Comparison of ENCODE assay signal across 7 mouse cellular contexts in genomic region chr3:158559131-158559658, GRCm38 (mm10). TPM values are rescaled to one million over a fixed set of nuclear protein-coding genes. Genes with fewer than 3 reads are reported as not detected.
A peak's percentile ranks its signal among the peaks of the same experiment; 100 is the strongest.
DNase-seq lines count a peak whose midpoint lies in the region; ATAC-seq and TF ChIP-seq lines count a peak whose summit lies in the region.

No protein-coding gene starts in this region.

- H3K4me3 ChIP-seq in lung, postnatal 0 days (ENCODE audit: low read depth, low read length), result no peak overlapping the region
- H3K4me3 ChIP-seq in forebrain, embryonic 10.5 days, result peak overlapping the region; percentile 74; the same call in 1 of the 2 replicates
- H3K4me3 ChIP-seq in limb, embryonic 11.5 days (ENCODE audit: low read depth, low read length), result no peak overlapping the region
- H3K4me3 ChIP-seq in stomach, embryonic 16.5 days (replicated peaks; ENCODE audit: low read length), result peak overlapping the region; percentile 66
- no peak overlapping the region for H3K4me3 ChIP-seq in thymus, adult 2 months (ENCODE audit: control insufficient read depth, insufficient read depth, low read length)

- no peak for TF ChIP-seq CTCF in lung, postnatal 0 days (IDR thresholded peaks at IDR 0.05)
- no peak for TF ChIP-seq CTCF in thymus, adult 2 months (IDR thresholded peaks at IDR 0.05; ENCODE audit: borderline replicate concordance, control insufficient read depth, extremely low read depth, insufficient read depth, low read length, poor library complexity)

- no peak for ATAC-seq in lung, postnatal 0 days
- ATAC-seq in limb, embryonic 11.5 days (ENCODE audit: insufficient number of reproducible peaks, low FRiP score, low TSS enrichment, low read depth), result no peak
- no peak for ATAC-seq in stomach, embryonic 16.5 days (ENCODE audit: insufficient read depth, low FRiP score)
- ATAC-seq in erythroblast, adult 5-6 weeks (replicated peaks; ENCODE audit: low FRiP score, poor library complexity, severe bottlenecking), result no peak

- DNase-seq in lung, postnatal 0 days (ENCODE audit: low spot score), result no peak
- no peak for DNase-seq in lung, adult 18-20 months
- DNase-seq in forebrain, embryonic 10.5 days (ENCODE audit: extremely low spot score, low spot score), result no peak
- DNase-seq in limb, embryonic 11.5 days (ENCODE audit: low spot score), result no peak
- DNase-seq in thymus, adult 2 months, result no peak

- no peaks in the 10 kb centered on the region for H3K9me3 ChIP-seq in lung, postnatal 0 days (ENCODE audit: low read length)
- no peaks in the 10 kb centered on the region for H3K9me3 ChIP-seq in forebrain, embryonic 10.5 days
- H3K9me3 ChIP-seq in limb, embryonic 11.5 days (ENCODE audit: control insufficient read depth, low read length), result no peaks in the 10 kb centered on the region
- no peaks in the 10 kb centered on the region for H3K9me3 ChIP-seq in stomach, embryonic 16.5 days (replicated peaks; ENCODE audit: control insufficient read depth, low read length)

- H3K9ac ChIP-seq in lung, postnatal 0 days (replicated peaks; ENCODE audit: low read depth), result no peak overlapping the region
- no peak overlapping the region for H3K9ac ChIP-seq in limb, embryonic 11.5 days (ENCODE audit: low read length)
- peak overlapping the region; percentile 43; the same call in 1 of the 2 replicates for H3K9ac ChIP-seq in stomach, embryonic 16.5 days (ENCODE audit: low read length)

- H3K36me3 ChIP-seq in lung, postnatal 0 days (ENCODE audit: insufficient read depth, low read length), result no peaks in the 10 kb centered on the region
- no peaks in the 10 kb centered on the region for H3K36me3 ChIP-seq in forebrain, embryonic 10.5 days (replicated peaks)
- no peaks in the 10 kb centered on the region for H3K36me3 ChIP-seq in limb, embryonic 11.5 days (ENCODE audit: control insufficient read depth, insufficient read depth, low read length)
- no peaks in the 10 kb centered on the region for H3K36me3 ChIP-seq in stomach, embryonic 16.5 days (ENCODE audit: control insufficient read depth, insufficient read depth, low read length)
- no peaks in the 10 kb centered on the region for H3K36me3 ChIP-seq in thymus, adult 2 months (ENCODE audit: control insufficient read depth, insufficient read depth, low read length)

- H3K4me2 ChIP-seq in lung, postnatal 0 days (replicated peaks; ENCODE audit: low read depth, low read length), result peak overlapping the region; percentile 30; the same call in 1 of the 2 replicates
- H3K4me2 ChIP-seq in limb, embryonic 11.5 days (ENCODE audit: low read depth, severe bottlenecking), result 0 out of 2 replicates have a peak overlapping the region, but pooled peaks have one; percentile 11
- peak overlapping the region; percentile 96 for H3K4me2 ChIP-seq in stomach, embryonic 16.5 days (ENCODE audit: low read depth, low read length)

- WGBS in lung, postnatal 0 days, result 18% methylated on average over 5 of the region's 5 CpGs
- WGBS in forebrain, embryonic 10.5 days, result 17% methylated on average over 5 of the region's 5 CpGs
- 20% methylated on average over 5 of the region's 5 CpGs for WGBS in limb, embryonic 11.5 days
- WGBS in stomach, embryonic 16.5 days, result 16% methylated on average over 5 of the region's 5 CpGs
- WGBS in thymus, adult 2 months, result 18% methylated on average over 5 of the region's 5 CpGs

- H3K27me3 ChIP-seq in lung, postnatal 0 days (replicated peaks; ENCODE audit: insufficient read depth, low read length), result peaks cover 20% of the 10 kb centered on the region; the same call in 1 of the 2 replicates
- peaks cover 53% of the 10 kb centered on the region for H3K27me3 ChIP-seq in forebrain, embryonic 10.5 days (ENCODE audit: poor library complexity, severe bottlenecking)
- peaks cover 36% of the 10 kb centered on the region for H3K27me3 ChIP-seq in limb, embryonic 11.5 days (ENCODE audit: control insufficient read depth, insufficient read depth, low read length)
- peaks cover 23% of the 10 kb centered on the region for H3K27me3 ChIP-seq in stomach, embryonic 16.5 days (ENCODE audit: control insufficient read depth, insufficient read depth, low read length)
- H3K27me3 ChIP-seq in thymus, adult 2 months (ENCODE audit: control insufficient read depth, insufficient read depth, low read length), result no peaks in the 10 kb centered on the region

- TF ChIP-seq POLR2A in thymus, adult 2 months (IDR thresholded peaks at IDR 0.05; ENCODE audit: control insufficient read depth, extremely low read depth, insufficient read depth, low read length, poor library complexity), result no peak

- H3K27ac ChIP-seq in lung, postnatal 0 days (ENCODE audit: low read length), result no peak overlapping the region
- no peak overlapping the region for H3K27ac ChIP-seq in forebrain, embryonic 10.5 days
- no peak overlapping the region for H3K27ac ChIP-seq in limb, embryonic 11.5 days (replicated peaks; ENCODE audit: low read depth, low read length)
- no peak overlapping the region for H3K27ac ChIP-seq in stomach, embryonic 16.5 days (ENCODE audit: low read length)
- H3K27ac ChIP-seq in thymus, adult 2 months (ENCODE audit: control insufficient read depth, insufficient read depth, low read length), result no peak overlapping the region

- no peak for TF ChIP-seq EP300 in lung, postnatal 0 days (IDR thresholded peaks at IDR 0.05)

- no peaks in the 10 kb centered on the region for H3K4me1 ChIP-seq in lung, postnatal 0 days (ENCODE audit: insufficient read depth, low read depth, low read length)
- H3K4me1 ChIP-seq in forebrain, embryonic 10.5 days, result peaks cover 42% of the 10 kb centered on the region
- no peaks in the 10 kb centered on the region; the same call in 1 of the 2 replicates for H3K4me1 ChIP-seq in limb, embryonic 11.5 days (ENCODE audit: control insufficient read depth, insufficient read depth, low read length)
- H3K4me1 ChIP-seq in stomach, embryonic 16.5 days (ENCODE audit: control insufficient read depth, insufficient read depth, low read length), result peaks cover 5% of the 10 kb centered on the region; the same call in 1 of the 2 replicates
- no peaks in the 10 kb centered on the region for H3K4me1 ChIP-seq in thymus, adult 2 months (replicated peaks; ENCODE audit: control insufficient read depth, insufficient read depth, low read length)

RNA-seq across cellular contexts. Expression of gene Lrrc7, which starts 2.8 kb away (rescaled TPM):
- polyA plus RNA-seq in lung, postnatal 0 days (2015; fragmentation: Nextera tagmentation; extraction: Ambion mirVana), result not detected in 2 replicates
- 0.31 and 0.60 TPM in 2 replicates for polyA plus RNA-seq in forebrain, embryonic 10.5 days (2016; fragmentation: Nextera tagmentation; extraction: Ambion mirVana)
- 0.27 and 0.52 TPM in 2 replicates for polyA plus RNA-seq in limb, embryonic 11.5 days (2014; fragmentation: Nextera tagmentation; extraction: Ambion mirVana)
- 0.84 and 1.2 TPM in 2 replicates for polyA plus RNA-seq in stomach, embryonic 16.5 days (2015; fragmentation: Nextera tagmentation; extraction: Ambion mirVana)
- not detected in 2 replicates for total RNA-seq in erythroblast, adult 5-6 weeks (2015; ENCODE audit: low replicate concordance)
- not detected in 2 replicates for total RNA-seq in erythroblast, adult 5-6 weeks (2017; ENCODE audit: low replicate concordance)
- polyA plus RNA-seq in thymus, adult 2 months (2012; rRNA removed), result not detected in 2 replicates

Comparison
In these comparisons a context has a peak if more than half of its experiments do, and no peak if none do; other contexts are left out.
1. H3K4me2 ChIP-seq: peak in every context shown above with its lines; median percentile 96 in stomach, embryonic 16.5 days; 30 in lung, postnatal 0 days; 11 in limb, embryonic 11.5 days.
2. H3K4me3 ChIP-seq: peak in forebrain, embryonic 10.5 days (single experiment) and stomach, embryonic 16.5 days (single experiment); none in lung, postnatal 0 days (single experiment), limb, embryonic 11.5 days (single experiment) and thymus, adult 2 months (single experiment).